8 mouse cellular contexts compared by ENCODE assay signal in the genomic region with DNA sequence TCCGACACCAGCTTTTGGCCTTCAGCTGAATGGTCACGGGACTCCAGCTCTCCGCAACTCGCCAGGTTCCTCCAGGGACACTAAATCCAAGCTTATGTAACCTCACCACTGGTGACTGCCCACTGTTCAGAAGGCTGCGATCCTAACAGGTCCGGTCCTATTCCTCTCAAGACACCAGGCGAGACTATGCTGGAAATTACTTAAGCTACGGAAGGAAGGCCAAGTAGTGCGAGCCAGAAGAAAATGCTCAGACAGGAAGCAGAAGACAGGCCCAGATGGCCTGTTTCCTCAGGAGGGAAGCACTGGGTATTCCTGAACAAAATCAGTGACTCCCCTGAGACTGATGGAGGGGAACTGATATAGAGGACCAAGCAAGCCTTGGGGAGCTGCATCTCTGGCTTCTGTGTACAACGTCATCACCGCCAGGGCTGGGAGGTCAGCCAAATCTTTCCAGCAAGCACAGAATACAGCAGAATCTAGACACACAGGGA. TPM values are rescaled to one million over a fixed set of nuclear protein-coding genes. Genes with fewer than 3 reads are reported as not detected.
DNase-seq lines count a peak whose midpoint lies in the region; ATAC-seq and TF ChIP-seq lines count a peak whose summit lies in the region.

No protein-coding gene starts in this region.

- H3K4me2 ChIP-seq in neural tube, embryonic 12.5 days (replicated peaks): no peak overlapping the region
- no peak overlapping the region for H3K4me2 ChIP-seq in neural tube, embryonic 15.5 days
- no peak overlapping the region for H3K4me2 ChIP-seq in stomach, postnatal 0 days (replicated peaks; ENCODE audit: low read depth)

- no peaks in the 10 kb centered on the region for H3K27me3 ChIP-seq in neural tube, embryonic 12.5 days (replicated peaks)
- no peaks in the 10 kb centered on the region for H3K27me3 ChIP-seq in neural tube, embryonic 15.5 days (replicated peaks)
- H3K27me3 ChIP-seq in kidney, adult 2 months (replicated peaks; ENCODE audit: control insufficient read depth, insufficient read depth, low read length): no peaks in the 10 kb centered on the region
- no peaks in the 10 kb centered on the region for H3K27me3 ChIP-seq in stomach, postnatal 0 days (ENCODE audit: control insufficient read depth, insufficient read depth, low read length)

- no peak for TF ChIP-seq CTCF in kidney, adult 2 months (conservative IDR thresholded peaks at IDR 0.05; ENCODE audit: insufficient read depth, insufficient read length, low read depth, low read length)
- no peak for TF ChIP-seq CTCF in stomach, postnatal 0 days (IDR thresholded peaks at IDR 0.05; ENCODE audit: low read depth)

- no peak for TF ChIP-seq EP300 in stomach, postnatal 0 days (optimal IDR thresholded peaks at IDR 0.05)

- H3K9me3 ChIP-seq in neural tube, embryonic 12.5 days: no peaks in the 10 kb centered on the region
- H3K9me3 ChIP-seq in neural tube, embryonic 15.5 days (replicated peaks): no peaks in the 10 kb centered on the region
- H3K9me3 ChIP-seq in stomach, postnatal 0 days (ENCODE audit: control insufficient read depth, low read length): no peaks in the 10 kb centered on the region

- H3K36me3 ChIP-seq in neural tube, embryonic 12.5 days: no peaks in the 10 kb centered on the region
- no peaks in the 10 kb centered on the region for H3K36me3 ChIP-seq in neural tube, embryonic 15.5 days
- no peaks in the 10 kb centered on the region for H3K36me3 ChIP-seq in kidney, adult 2 months (ENCODE audit: control insufficient read depth, insufficient read depth, low read length)
- H3K36me3 ChIP-seq in stomach, postnatal 0 days (ENCODE audit: control insufficient read depth, insufficient read depth, low read length): no peaks in the 10 kb centered on the region

- WGBS in neural tube, embryonic 12.5 days: 89% methylated on average over 11 of the region's 11 CpGs
- WGBS in neural tube, embryonic 15.5 days: 84% methylated on average over 11 of the region's 11 CpGs
- WGBS in kidney, adult 2 months: 57% methylated on average over 11 of the region's 11 CpGs
- WGBS in stomach, postnatal 0 days: 61% methylated on average over 11 of the region's 11 CpGs

- no peak overlapping the region for H3K27ac ChIP-seq in neural tube, embryonic 12.5 days
- H3K27ac ChIP-seq in neural tube, embryonic 15.5 days (replicated peaks): no peak overlapping the region
- H3K27ac ChIP-seq in kidney, adult 2 months (ENCODE audit: insufficient read depth, low read depth, low read length): 0 out of 2 replicates have a peak overlapping the region, but pooled peaks have one; percentile 12
- H3K27ac ChIP-seq in stomach, postnatal 0 days (replicated peaks): no peak overlapping the region; the same call in 1 of the 2 replicates

- no peak overlapping the region for H3K4me3 ChIP-seq in neural tube, embryonic 12.5 days
- H3K4me3 ChIP-seq in neural tube, embryonic 15.5 days (replicated peaks): no peak overlapping the region
- H3K4me3 ChIP-seq in kidney, adult 2 months (ENCODE audit: insufficient read depth, low read depth, low read length): no peak overlapping the region
- H3K4me3 ChIP-seq in stomach, postnatal 0 days (ENCODE audit: low read depth, low read length): no peak overlapping the region

- no peak overlapping the region for H3K9ac ChIP-seq in neural tube, embryonic 12.5 days
- H3K9ac ChIP-seq in neural tube, embryonic 15.5 days (replicated peaks): no peak overlapping the region
- H3K9ac ChIP-seq in stomach, postnatal 0 days (ENCODE audit: low read length): no peak overlapping the region

- peak; percentile 63 for DNase-seq in gastrocnemius, postnatal 25 days
- peak; percentile 86 for DNase-seq in kidney, adult 2 months
- DNase-seq in stomach, postnatal 0 days (ENCODE audit: low spot score): no peak
- no peak for DNase-seq in urinary bladder, postnatal 36 days (ENCODE audit: low spot score in 2 of 2)
- DNase-seq in ovary, adult 18-20 months (ENCODE audit: low spot score): no peak
- DNase-seq in spleen, adult 12 weeks (ENCODE audit: low spot score): no peak

- ATAC-seq in neural tube, embryonic 12.5 days (ENCODE audit: low FRiP score, low read depth): peak; percentile 11; the same call in 1 of the 2 replicates
- no peak for ATAC-seq in neural tube, embryonic 15.5 days (ENCODE audit: low FRiP score)
- 0 out of 2 replicates have a peak, but pooled peaks have one; percentile 25 for ATAC-seq in stomach, postnatal 0 days (ENCODE audit: low FRiP score, low TSS enrichment)

- no peaks in the 10 kb centered on the region for H3K4me1 ChIP-seq in neural tube, embryonic 12.5 days
- peaks cover 3% of the 10 kb centered on the region; the same call in 1 of the 2 replicates for H3K4me1 ChIP-seq in neural tube, embryonic 15.5 days
- peaks cover 5% of the 10 kb centered on the region for H3K4me1 ChIP-seq in kidney, adult 2 months (ENCODE audit: control insufficient read depth, insufficient read depth, low read length)
- 0 out of 2 replicates have a peak, but pooled peaks cover 6% of the 10 kb centered on the region for H3K4me1 ChIP-seq in stomach, postnatal 0 days (replicated peaks; ENCODE audit: control insufficient read depth, insufficient read depth)

- TF ChIP-seq POLR2A in kidney, adult 2 months (IDR thresholded peaks at IDR 0.05; ENCODE audit: low read depth, low read length): no peak

RNA-seq across cellular contexts. Expression of gene Rell1, which starts 17.2 kb away (rescaled TPM):
- 13.2 and 16.4 TPM in 2 replicates for polyA plus RNA-seq in neural tube, embryonic 12.5 days (2016; fragmentation: Nextera tagmentation; extraction: Ambion mirVana)
- polyA plus RNA-seq in neural tube, embryonic 15.5 days (2015; fragmentation: Nextera tagmentation; extraction: Ambion mirVana): 7.9 and 10.4 TPM in 2 replicates
- 1 to 10 TPM; 8.2 to 9.4 TPM for total RNA-seq in gastrocnemius, postnatal 25 days (2021)
- 6.8 TPM in 2 replicates for polyA plus RNA-seq in kidney, adult 2 months (2012; rRNA removed)
- polyA plus RNA-seq in stomach, postnatal 0 days (2015; fragmentation: Nextera tagmentation; extraction: Ambion mirVana): 16.6 and 17.4 TPM in 2 replicates

Comparison
In these comparisons a context has a peak if more than half of its experiments do, and no peak if none do; other contexts are left out.
1. DNase-seq: peak in gastrocnemius, postnatal 25 days (single experiment) and kidney, adult 2 months (single experiment); none in stomach, postnatal 0 days (single experiment), urinary bladder, postnatal 36 days (0 of 2), ovary, adult 18-20 months (single experiment) and spleen, adult 12 weeks (single experiment).